Mouse (Mus musculus) liver, embryonic 14.5 days (tissue): Measurements from ENCODE around the gene Sh2d3c. TPM values are rescaled to one million over a fixed set of nuclear protein-coding genes. Genes with fewer than 3 reads are reported as not detected.

Experiments
- ATAC-seq: fragments of 200-750 bp; cut with Nextera tagmentation; 2 replicates; pipeline ENCODE4 v1.8.0; 2017; ENCODE audit warnings: moderate number of reproducible peaks, mild to moderate bottlenecking, moderate library complexity; ENCODE audit not compliant: insufficient read depth
- DNase-seq, 3 experiments: peaks; one replicate each; pipeline ENCODE4 v3.0.0-alpha.2; 2012 to 2013; ENCODE audit warnings: low read depth in 3 of 3, low spot score in 3 of 3
- H3K27ac ChIP-seq: fragments of 300-500 bp; sonication (generic); 2 replicates; pipeline ENCODE4 v1.5.1; 2014; ENCODE audit warnings: moderate library complexity, mild to moderate bottlenecking, control low read depth, inconsistent platforms
- H3K27me3 ChIP-seq: fragments of 300-500 bp; sonication (generic); 2 replicates; pipeline ENCODE4 v1.6.1; 2014; ENCODE audit warnings: mild to moderate bottlenecking, low read length, moderate library complexity; ENCODE audit not compliant: control insufficient read depth, insufficient read depth
- H3K36me3 ChIP-seq: fragments of 300-500 bp; sonication (generic); replicated peaks from 2 replicates; pipeline ENCODE4 v1.6.1; 2014; ENCODE audit warnings: low read depth; ENCODE audit not compliant: control insufficient read depth, insufficient read depth
- H3K4me1 ChIP-seq, 2 experiments: fragments of 200-500 bp in 1 of 2; fragments of 300-500 bp in 1 of 2; sonication (generic) in 1 of 2; replicated peaks; 2 replicates each; pipeline ENCODE4 v1.6.1; 2012 to 2014; ENCODE audit warnings: antibody characterized with exemption in 1 of 2, inconsistent platforms in 1 of 2, low read length in 1 of 2; ENCODE audit not compliant: control insufficient read depth in 2 of 2, insufficient read depth in 2 of 2
- H3K4me2 ChIP-seq: fragments of 300-500 bp; sonication (generic); 2 replicates; pipeline ENCODE4 v1.6.1; 2014; ENCODE audit warnings: low read depth, mild to moderate bottlenecking, control low read depth, moderate library complexity
- H3K4me3 ChIP-seq, 2 experiments: fragments of 200-500 bp in 1 of 2; fragments of 300-500 bp in 1 of 2; sonication (generic) in 1 of 2; 2 replicates each; pipeline ENCODE4 v1.5.1; 2012 to 2014; ENCODE audit warnings: low read depth in 2 of 2, low read length in 2 of 2, mild to moderate bottlenecking in 2 of 2, control low read depth in 1 of 2, inconsistent platforms in 1 of 2, moderate library complexity in 1 of 2; ENCODE audit not compliant: insufficient read depth in 1 of 2
- H3K9ac ChIP-seq: fragments of 300-500 bp; sonication (generic); replicated peaks from 2 replicates; pipeline ENCODE4 v1.6.1; 2014; ENCODE audit warnings: mild to moderate bottlenecking, control low read depth, moderate library complexity
- H3K9me3 ChIP-seq: fragments of 300-500 bp; sonication (generic); 2 replicates; pipeline ENCODE4 v1.6.1; 2016; ENCODE audit warnings: low read length, mixed read lengths; ENCODE audit not compliant: control insufficient read depth
- CTCF ChIP-seq: IDR thresholded peaks from 2 replicates; pipeline ENCODE4 v1.5.1; 2016; ENCODE audit warnings: antibody characterized with exemption, low read depth, control low read depth
- EP300 ChIP-seq: IDR thresholded peaks from 2 replicates; pipeline ENCODE4 v1.6.1; 2016; ENCODE audit warnings: antibody characterized with exemption, low read depth
- WGBS: fragments of 180-500 bp; shearing (Covaris S2); extraction: QIAGEN DNeasy Blood & Tissue Kit; methylation state at CpG from one replicate; pipeline ENCODE4 v1.1.7; 2014; ENCODE audit not compliant: insufficient replicate concordance; 5-methylcytosine and 5-hydroxymethylcytosine counted together
- microRNA counts: library from miRNA; unstranded; fragments of <30 nt; microRNA quantifications from one replicate; lab custom pipeline; 2016
- microRNA-seq: library from miRNA; unstranded; fragments of <30 nt; microRNA quantifications from one replicate; pipeline ENCODE4, GENCODE M21; 2016
- polyA plus RNA-seq, 2 experiments: library from polyadenylated mRNA; depleted of rRNA in 1 of 2; stranded (reverse) in 1 of 2; unstranded in 1 of 2; fragments of >200 nt; fragmentation: Nextera tagmentation in 1 of 2; extraction: Ambion mirVana in 1 of 2; gene quantifications; 2 replicates each; pipeline versions ENCODE4 v1.2.1 to v1.2.3; 2012 to 2014

Gene Sh2d3c
- polyA plus RNA-seq, 2 experiments, result 3.5 to 4.7 TPM

- no peaks in the 10 kb centered on the region for H3K4me1 ChIP-seq
- H3K36me3 ChIP-seq, result no peaks in the 10 kb centered on the region
- H3K4me3 ChIP-seq, result no peak overlapping the region
- no peaks in the 10 kb centered on the region for H3K9me3 ChIP-seq
- 80% methylated on average over 13 of the region's 13 CpGs for WGBS
- TF ChIP-seq CTCF (no peak), EP300 (no peak)
- no peak overlapping the region for H3K4me2 ChIP-seq
- no peak overlapping the region for H3K27ac ChIP-seq
- ATAC-seq, result no peak
- no peak overlapping the region for H3K9ac ChIP-seq
- H3K27me3 ChIP-seq, result no peaks in the 10 kb centered on the region
- no peak for DNase-seq
Measured at GRCm38 (mm10) chr2:32795748-32796418, 75.0 kb downstream of the Sh2d3c start.

GRCm38 (mm10) chr2:32798251-32798962 lies 77.6 kb downstream of the Sh2d3c start:
- Histone ChIP-seq H3K27me3 (no peaks in the 10 kb centered on the region), H3K4me2 (no peak overlapping the region), H3K36me3 (no peaks in the 10 kb centered on the region), H3K9ac (no peak overlapping the region), H3K9me3 (no peaks in the 10 kb centered on the region), H3K4me3 (no peak overlapping the region), H3K27ac (no peak overlapping the region), H3K4me1 (no peaks in the 10 kb centered on the region)
- DNase-seq (no peak), ATAC-seq (no peak)
- WGBS, result 48% methylated on average over 10 of the region's 10 CpGs
- TF ChIP-seq EP300 (no peak), CTCF (no peak)

MicroRNAs encoded within 50 kb of the gene (microRNA counts, 519-probe panel; counts per million panel counts)
- 69.9 counts per million for microRNA mmu-miR-2861 (lab: Ali Mortazavi, UCI)

Small RNA genes within 50 kb of the gene (microRNA-seq; reads per million reads assigned to microRNA genes)
- not detected for gene Gm47291
- gene Mir2861, result not detected
- gene Mir3960, result not detected
- not detected for gene Mir8093

Other genes starting within 250 kb of the Sh2d3c start
- gene Fam102a, start 185.7 kb upstream of the Sh2d3c start, polyA plus RNA-seq (2012; rRNA removed), result 0.88 and 1.0 TPM in 2 replicates
- 0.91 and 1.1 TPM in 2 replicates for gene Fam102a, start 185.7 kb upstream of the Sh2d3c start, polyA plus RNA-seq (2014; fragmentation: Nextera tagmentation; extraction: Ambion mirVana)
- gene Dpm2, start 150.2 kb upstream of the Sh2d3c start, polyA plus RNA-seq (2012; rRNA removed), result 53.5 and 61.6 TPM in 2 replicates
- 53.6 and 54.6 TPM in 2 replicates for gene Dpm2, start 150.2 kb upstream of the Sh2d3c start, polyA plus RNA-seq (2014; fragmentation: Nextera tagmentation; extraction: Ambion mirVana)
- 0.11 TPM in 2 replicates for gene Pip5kl1, start 146.3 kb upstream of the Sh2d3c start, polyA plus RNA-seq (2012; rRNA removed)
- not detected in 2 replicates for gene Pip5kl1, start 146.3 kb upstream of the Sh2d3c start, polyA plus RNA-seq (2014; fragmentation: Nextera tagmentation; extraction: Ambion mirVana)
- gene 9430097D07Rik, start 145.4 kb upstream of the Sh2d3c start, polyA plus RNA-seq (2012; rRNA removed), result not detected in 2 replicates
- 0.06 TPM in 1 of 2 replicates, not detected in the other for gene 9430097D07Rik, start 145.4 kb upstream of the Sh2d3c start, polyA plus RNA-seq (2014; fragmentation: Nextera tagmentation; extraction: Ambion mirVana)
- 5.4 and 5.6 TPM in 2 replicates for gene St6galnac4, start 134.0 kb upstream of the Sh2d3c start, polyA plus RNA-seq (2012; rRNA removed)
- 6.2 and 6.8 TPM in 2 replicates for gene St6galnac4, start 134.0 kb upstream of the Sh2d3c start, polyA plus RNA-seq (2014; fragmentation: Nextera tagmentation; extraction: Ambion mirVana)
- 9.9 and 14.3 TPM in 2 replicates for gene St6galnac6, start 121.3 kb upstream of the Sh2d3c start, polyA plus RNA-seq (2012; rRNA removed)
- 3.2 and 4.4 TPM in 2 replicates for gene St6galnac6, start 121.3 kb upstream of the Sh2d3c start, polyA plus RNA-seq (2014; fragmentation: Nextera tagmentation; extraction: Ambion mirVana)
- 0.34 and 0.37 TPM in 2 replicates for gene Ak1, start 99.3 kb upstream of the Sh2d3c start, polyA plus RNA-seq (2012; rRNA removed)
- gene Ak1, start 99.3 kb upstream of the Sh2d3c start, polyA plus RNA-seq (2014; fragmentation: Nextera tagmentation; extraction: Ambion mirVana), result 0.44 and 0.59 TPM in 2 replicates
- gene Eng, start 74.5 kb upstream of the Sh2d3c start, polyA plus RNA-seq (2012; rRNA removed), result 15.4 and 17.6 TPM in 2 replicates
- 13.9 and 16.5 TPM in 2 replicates for gene Eng, start 74.5 kb upstream of the Sh2d3c start, polyA plus RNA-seq (2014; fragmentation: Nextera tagmentation; extraction: Ambion mirVana)
- gene Fpgs, start 16.9 kb upstream of the Sh2d3c start, polyA plus RNA-seq (2012; rRNA removed), result 45.3 and 51.0 TPM in 2 replicates
- 21.6 and 25.7 TPM in 2 replicates for gene Fpgs, start 16.9 kb upstream of the Sh2d3c start, polyA plus RNA-seq (2014; fragmentation: Nextera tagmentation; extraction: Ambion mirVana)
- gene Cdk9, start 8.0 kb upstream of the Sh2d3c start, polyA plus RNA-seq (2012; rRNA removed), result 53.9 and 60.7 TPM in 2 replicates
- gene Cdk9, start 8.0 kb upstream of the Sh2d3c start, polyA plus RNA-seq (2014; fragmentation: Nextera tagmentation; extraction: Ambion mirVana), result 36.5 and 42.0 TPM in 2 replicates
- 0.07 TPM in 1 of 2 replicates, not detected in the other for gene 6330409D20Rik, start 20.0 kb downstream of the Sh2d3c start, polyA plus RNA-seq (2012; rRNA removed)
- not detected in 2 replicates for gene 6330409D20Rik, start 20.0 kb downstream of the Sh2d3c start, polyA plus RNA-seq (2014; fragmentation: Nextera tagmentation; extraction: Ambion mirVana)
- gene Tor2a, start 36.2 kb downstream of the Sh2d3c start, polyA plus RNA-seq (2012; rRNA removed), result 21.2 and 30.7 TPM in 2 replicates
- 25.2 and 28.1 TPM in 2 replicates for gene Tor2a, start 36.2 kb downstream of the Sh2d3c start, polyA plus RNA-seq (2014; fragmentation: Nextera tagmentation; extraction: Ambion mirVana)
- gene Ttc16, start 54.6 kb downstream of the Sh2d3c start, polyA plus RNA-seq (2012; rRNA removed), result 0.18 and 0.22 TPM in 2 replicates
- 0.09 and 0.10 TPM in 2 replicates for gene Ttc16, start 54.6 kb downstream of the Sh2d3c start, polyA plus RNA-seq (2014; fragmentation: Nextera tagmentation; extraction: Ambion mirVana)
- gene Ptrh1, start 54.7 kb downstream of the Sh2d3c start, polyA plus RNA-seq (2012; rRNA removed), result 1.3 and 1.7 TPM in 2 replicates
- 1.9 and 2.2 TPM in 2 replicates for gene Ptrh1, start 54.7 kb downstream of the Sh2d3c start, polyA plus RNA-seq (2014; fragmentation: Nextera tagmentation; extraction: Ambion mirVana)
- not detected in 2 replicates for gene Cfap157, start 63.4 kb downstream of the Sh2d3c start, polyA plus RNA-seq (2012; rRNA removed)
- not detected in 2 replicates for gene Cfap157, start 63.4 kb downstream of the Sh2d3c start, polyA plus RNA-seq (2014; fragmentation: Nextera tagmentation; extraction: Ambion mirVana)
- gene Stxbp1, start 126.2 kb downstream of the Sh2d3c start, polyA plus RNA-seq (2012; rRNA removed), result 1.4 and 2.1 TPM in 2 replicates
- 2.3 and 2.6 TPM in 2 replicates for gene Stxbp1, start 126.2 kb downstream of the Sh2d3c start, polyA plus RNA-seq (2014; fragmentation: Nextera tagmentation; extraction: Ambion mirVana)
- gene Fam129b, start 155.1 kb downstream of the Sh2d3c start, polyA plus RNA-seq (2012; rRNA removed), result 5.7 and 5.9 TPM in 2 replicates
- gene Fam129b, start 155.1 kb downstream of the Sh2d3c start, polyA plus RNA-seq (2014; fragmentation: Nextera tagmentation; extraction: Ambion mirVana), result 2.7 and 2.9 TPM in 2 replicates
- gene Rpl12, start 240.5 kb downstream of the Sh2d3c start, polyA plus RNA-seq (2012; rRNA removed), result 311 and 646 TPM in 2 replicates
- 144 and 162 TPM in 2 replicates for gene Rpl12, start 240.5 kb downstream of the Sh2d3c start, polyA plus RNA-seq (2014; fragmentation: Nextera tagmentation; extraction: Ambion mirVana)
- gene Lrsam1, start 240.6 kb downstream of the Sh2d3c start, polyA plus RNA-seq (2012; rRNA removed), result 1.9 and 2.5 TPM in 2 replicates
- 1.1 and 1.8 TPM in 2 replicates for gene Lrsam1, start 240.6 kb downstream of the Sh2d3c start, polyA plus RNA-seq (2014; fragmentation: Nextera tagmentation; extraction: Ambion mirVana)